Comparison of ENCODE assay signal across 8 mouse cellular contexts in the genomic region with DNA sequence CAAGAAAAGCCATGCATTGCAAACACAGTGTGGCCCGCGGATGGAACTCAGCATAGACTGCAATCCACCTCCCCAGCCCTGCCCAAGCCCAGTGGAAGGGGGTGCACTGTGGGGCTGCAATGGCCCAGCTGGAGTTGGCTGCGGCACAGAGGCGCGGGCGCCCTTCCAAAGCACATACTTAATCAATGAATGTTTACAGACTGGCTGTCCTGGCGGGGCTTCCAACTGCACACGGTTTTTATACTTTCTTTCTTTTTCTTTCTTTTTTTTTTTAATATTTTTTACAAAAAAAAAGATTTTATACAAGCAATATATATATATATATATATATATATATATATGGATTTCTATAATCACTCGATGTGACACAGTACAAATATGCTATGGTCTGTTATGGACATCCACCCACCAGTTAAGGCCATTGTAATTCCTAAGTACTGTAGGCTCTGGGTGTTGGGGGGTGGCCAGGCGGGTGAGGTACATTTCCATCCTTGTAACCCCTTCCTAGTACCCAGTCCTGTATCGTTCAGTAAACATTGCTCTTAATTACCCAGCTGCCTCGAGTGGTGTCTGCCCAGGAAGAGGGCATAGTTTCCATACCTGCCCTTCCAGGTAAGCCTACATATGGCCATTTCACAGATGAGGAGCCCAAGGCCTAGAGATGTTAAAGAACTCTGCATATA. TPM values are rescaled to one million over a fixed set of nuclear protein-coding genes. Genes with fewer than 3 reads are reported as not detected.
DNase-seq lines count a peak whose midpoint lies in the region; ATAC-seq and TF ChIP-seq lines count a peak whose summit lies in the region.

No protein-coding gene starts in this region.

- intact Hi-C loops in heart, postnatal 25 days (cut with DNase I), result loop anchor here (5.0 kb wide), 1 partner anchor 37 kb away; no protein-coding TSS in a partner anchor

- H3K4me3 ChIP-seq in liver, postnatal 0 days (ENCODE audit: low read depth, low read length), result no peak overlapping the region
- no peak overlapping the region for H3K4me3 ChIP-seq in liver, embryonic 12.5 days
- H3K4me3 ChIP-seq in lung, embryonic 15.5 days, result no peak overlapping the region

- H3K9ac ChIP-seq in liver, postnatal 0 days (replicated peaks), result no peak overlapping the region
- H3K9ac ChIP-seq in liver, embryonic 12.5 days, result no peak overlapping the region
- no peak overlapping the region for H3K9ac ChIP-seq in lung, embryonic 15.5 days

- no peak for TF ChIP-seq CTCF in liver, postnatal 0 days (IDR thresholded peaks at IDR 0.05; ENCODE audit: low read depth)

- no peak overlapping the region for H3K4me2 ChIP-seq in liver, postnatal 0 days (ENCODE audit: low read depth, low read length)
- H3K4me2 ChIP-seq in liver, embryonic 12.5 days, result no peak overlapping the region
- peak overlapping the region; percentile 22 for H3K4me2 ChIP-seq in lung, embryonic 15.5 days

- H3K9me3 ChIP-seq in liver, postnatal 0 days (ENCODE audit: low read length), result no peaks in the 10 kb centered on the region
- no peaks in the 10 kb centered on the region for H3K9me3 ChIP-seq in liver, embryonic 12.5 days (replicated peaks)
- no peaks in the 10 kb centered on the region for H3K9me3 ChIP-seq in lung, embryonic 15.5 days

- ATAC-seq in liver, postnatal 0 days, result peak; percentile 49; the same call in 1 of the 2 replicates
- ATAC-seq in liver, embryonic 12.5 days, result no peak
- peak; percentile 95 for ATAC-seq in lung, embryonic 15.5 days (ENCODE audit: borderline replicate concordance, extremely low read depth, low FRiP score, low TSS enrichment)
- no peak for ATAC-seq in erythroblast, adult 5-6 weeks (replicated peaks; ENCODE audit: low FRiP score, poor library complexity, severe bottlenecking)

- H3K27ac ChIP-seq in liver, postnatal 0 days (ENCODE audit: low read depth), result no peak overlapping the region
- H3K27ac ChIP-seq in liver, embryonic 12.5 days, result no peak overlapping the region
- H3K27ac ChIP-seq in lung, embryonic 15.5 days, result peak overlapping the region; percentile 80

- WGBS in liver, postnatal 0 days (ENCODE audit: insufficient replicate concordance), result 63% methylated on average over 12 of the region's 12 CpGs
- 75% methylated on average over 12 of the region's 12 CpGs for WGBS in liver, embryonic 12.5 days (ENCODE audit: insufficient replicate concordance)
- WGBS in lung, embryonic 15.5 days, result 21% methylated on average over 12 of the region's 12 CpGs

- H3K4me1 ChIP-seq in liver, postnatal 0 days (ENCODE audit: insufficient read depth), result peaks cover 5% of the 10 kb centered on the region; the same call in 1 of the 2 replicates
- H3K4me1 ChIP-seq in liver, embryonic 12.5 days, result peaks cover 13% of the 10 kb centered on the region; the same call in 1 of the 2 replicates
- peaks cover 52% of the 10 kb centered on the region for H3K4me1 ChIP-seq in lung, embryonic 15.5 days

- H3K36me3 ChIP-seq in liver, postnatal 0 days (replicated peaks; ENCODE audit: insufficient read depth, low read length), result 0 out of 2 replicates have a peak, but pooled peaks cover 2% of the 10 kb centered on the region
- H3K36me3 ChIP-seq in liver, embryonic 12.5 days, result no peaks in the 10 kb centered on the region
- no peaks in the 10 kb centered on the region for H3K36me3 ChIP-seq in lung, embryonic 15.5 days

- no peaks in the 10 kb centered on the region for H3K27me3 ChIP-seq in liver, postnatal 0 days (ENCODE audit: insufficient read depth, low read length)
- no peaks in the 10 kb centered on the region for H3K27me3 ChIP-seq in liver, embryonic 12.5 days (replicated peaks)
- no peaks in the 10 kb centered on the region for H3K27me3 ChIP-seq in lung, embryonic 15.5 days

- DNase-seq in cerebellum, adult 18-20 months, result peak; percentile 35 to 43
- DNase-seq in cerebellum, adult 9-10 months, result no peak
- DNase-seq in liver, postnatal 0 days, result peak; percentile 75
- DNase-seq in heart, postnatal 25 days (ENCODE audit: low spot score), result peak; percentile 39
- peak; percentile 74 for DNase-seq in testis, postnatal 10 days (ENCODE audit: low spot score)

- TF ChIP-seq EP300 in liver, postnatal 0 days (IDR thresholded peaks at IDR 0.05; ENCODE audit: low read depth), result no peak

RNA-seq across cellular contexts. Expression of a gene that starts 40.6 kb away (rescaled TPM):
- 0.25 and 0.33 TPM in 2 replicates for polyA plus RNA-seq in liver, postnatal 0 days (2015; fragmentation: Nextera tagmentation; extraction: Ambion mirVana)
- 0.17 and 0.25 TPM in 2 replicates for polyA plus RNA-seq in liver, embryonic 12.5 days (2016; fragmentation: Nextera tagmentation; extraction: Ambion mirVana)
- total RNA-seq in heart, postnatal 25 days (2021), result 1 to 10 TPM; 8.8 to 9.2 TPM
- polyA plus RNA-seq in lung, embryonic 15.5 days (2015; fragmentation: Nextera tagmentation; extraction: Ambion mirVana), result 0.89 and 1.6 TPM in 2 replicates
- 12.7 and 14.6 TPM in 2 replicates for total RNA-seq in erythroblast, adult 5-6 weeks (2015; ENCODE audit: low replicate concordance)
- 12.4 and 13.7 TPM in 2 replicates for total RNA-seq in erythroblast, adult 5-6 weeks (2017; ENCODE audit: low replicate concordance)

RNA-seq across cellular contexts. Expression of a gene that starts 47.0 kb away (rescaled TPM):
- polyA plus RNA-seq in liver, postnatal 0 days (2015; fragmentation: Nextera tagmentation; extraction: Ambion mirVana), result 3.3 and 4.2 TPM in 2 replicates
- polyA plus RNA-seq in liver, embryonic 12.5 days (2016; fragmentation: Nextera tagmentation; extraction: Ambion mirVana), result 4.6 and 5.2 TPM in 2 replicates
- 1 to 10 TPM in 1 of 2 experiments, under 1 TPM in 1; 0.55 to 1.0 TPM for total RNA-seq in heart, postnatal 25 days (2021)
- 2.9 and 3.8 TPM in 2 replicates for polyA plus RNA-seq in lung, embryonic 15.5 days (2015; fragmentation: Nextera tagmentation; extraction: Ambion mirVana)
- total RNA-seq in erythroblast, adult 5-6 weeks (2015; ENCODE audit: low replicate concordance), result 3.6 TPM in 1 of 2 replicates, not detected in the other
- total RNA-seq in erythroblast, adult 5-6 weeks (2017; ENCODE audit: low replicate concordance), result 3.2 and 6.0 TPM in 2 replicates

Comparison
In these comparisons a context has a peak if more than half of its experiments do, and no peak if none do; other contexts are left out.
1. ATAC-seq: peak in liver, postnatal 0 days (single experiment) and lung, embryonic 15.5 days (single experiment); none in liver, embryonic 12.5 days (single experiment) and erythroblast, adult 5-6 weeks (single experiment).